Mouse (Mus musculus): ENCODE measurements around the gene Ubl7.

The Ubl7 gene

DNA sequence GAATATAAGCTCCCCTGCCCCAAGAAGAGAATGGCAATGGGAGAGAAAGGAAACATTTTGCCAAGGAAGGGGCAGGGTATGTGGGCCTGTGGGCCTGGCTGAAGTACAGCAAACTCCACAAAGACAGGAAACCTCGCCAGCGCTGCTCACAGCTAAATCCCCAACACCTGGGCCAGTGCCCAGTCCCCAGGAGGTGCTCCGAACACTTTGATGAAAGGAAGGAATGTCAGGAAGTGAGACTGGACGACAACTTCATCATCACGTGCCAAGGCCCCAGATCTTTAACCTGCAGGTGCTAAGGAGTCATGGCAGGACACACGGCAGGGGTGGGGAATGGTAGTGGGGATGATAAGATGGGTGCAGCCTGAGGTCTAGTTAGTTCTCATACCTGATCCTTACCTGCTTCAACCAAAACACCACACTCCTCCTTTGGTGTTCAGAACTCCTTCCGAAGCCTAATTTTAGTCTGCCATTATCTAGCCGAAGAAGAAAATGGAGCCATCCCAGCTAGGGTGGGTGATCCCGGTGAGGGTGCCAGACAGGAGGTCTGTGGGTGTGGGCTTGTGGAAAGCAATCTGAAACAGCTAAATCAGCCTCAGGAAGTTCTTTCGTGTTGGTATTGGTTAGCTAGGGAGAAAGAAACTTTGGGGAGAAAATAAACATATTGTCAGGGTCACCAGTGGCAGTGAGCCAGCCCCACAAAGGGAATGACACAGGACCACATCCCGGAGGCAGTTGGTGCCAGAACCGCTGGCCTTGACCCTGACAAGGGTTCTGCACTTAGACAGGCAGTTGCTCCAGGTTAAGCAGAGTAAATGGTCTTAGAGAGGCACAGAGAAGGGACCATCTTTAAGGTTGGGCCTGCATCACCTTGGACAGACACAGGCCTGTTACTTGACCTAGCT is 54.8 kb downstream of the Ubl7 start:
- DNase-seq (ENCODE audit: extremely low spot score, low read depth, low spot score), result no peak

DNA sequence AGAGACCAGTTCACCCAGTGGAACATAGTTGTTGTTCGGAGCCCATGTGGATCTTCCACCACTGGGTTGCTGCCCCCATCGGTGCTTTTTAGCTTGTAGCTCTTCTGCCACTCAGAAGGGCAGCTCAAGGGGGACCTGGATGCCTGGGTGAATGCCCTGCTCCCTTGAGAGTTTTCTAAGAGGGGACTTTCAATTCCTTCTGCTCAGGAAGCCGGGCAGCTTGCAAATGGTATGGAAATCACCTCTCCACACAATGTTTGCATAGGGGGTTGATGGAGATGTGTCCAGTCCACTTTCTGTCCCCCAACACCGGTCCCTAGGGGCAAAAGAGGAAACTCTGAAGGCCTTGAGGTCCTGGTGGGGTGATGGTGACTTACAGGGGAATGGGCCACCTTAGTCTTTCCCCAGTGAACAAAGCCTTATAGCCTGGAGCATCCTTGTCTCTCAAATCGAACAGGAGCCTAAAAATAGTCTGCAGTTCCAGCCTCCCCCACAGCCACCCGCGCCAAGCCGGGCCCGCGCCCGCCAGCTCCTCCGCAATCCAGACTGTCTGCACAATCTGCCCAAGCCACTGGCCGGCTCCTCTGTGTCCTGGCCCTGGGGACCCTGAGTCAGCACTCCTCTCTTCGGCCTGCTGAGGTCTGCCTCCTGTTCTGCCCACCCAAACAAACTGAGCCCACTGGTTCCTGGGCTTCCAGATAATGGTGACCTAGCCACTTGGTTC is 56.6 kb downstream of the Ubl7 start:
- no peak for DNase-seq (ENCODE audit: extremely low spot score, low read depth, low spot score)

DNA sequence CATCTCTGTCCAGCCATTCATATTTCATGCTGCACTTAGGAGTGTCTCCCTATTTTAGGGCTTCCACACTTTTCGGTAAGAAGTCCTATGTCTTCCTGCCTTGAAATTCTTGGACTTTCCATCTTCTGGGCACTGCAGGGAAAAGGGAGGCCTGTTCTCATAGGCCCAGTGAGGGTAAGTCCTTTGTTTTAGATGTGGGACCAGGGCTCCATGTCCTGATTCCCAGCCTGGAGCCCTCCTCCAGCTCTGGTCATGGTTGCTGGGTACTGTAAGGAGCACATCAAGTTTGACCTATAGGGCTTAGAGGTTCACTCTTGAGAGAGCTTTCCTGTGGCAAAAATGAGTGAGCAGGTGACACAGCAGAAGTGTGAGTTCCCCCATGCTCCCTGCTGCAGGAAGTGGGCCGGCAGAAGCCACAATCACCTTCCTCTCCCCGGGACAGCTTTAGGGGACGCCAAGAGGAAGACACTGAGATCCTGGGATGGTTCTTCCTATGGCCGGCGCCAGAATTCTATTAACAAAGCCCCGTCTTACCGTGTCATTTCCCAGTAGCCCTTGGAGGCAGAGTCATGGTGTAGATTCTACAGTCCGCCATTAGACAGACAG is 57.5 kb downstream of the Ubl7 start:
- no peak for DNase-seq (ENCODE audit: extremely low spot score, low read depth, low spot score)

DNA sequence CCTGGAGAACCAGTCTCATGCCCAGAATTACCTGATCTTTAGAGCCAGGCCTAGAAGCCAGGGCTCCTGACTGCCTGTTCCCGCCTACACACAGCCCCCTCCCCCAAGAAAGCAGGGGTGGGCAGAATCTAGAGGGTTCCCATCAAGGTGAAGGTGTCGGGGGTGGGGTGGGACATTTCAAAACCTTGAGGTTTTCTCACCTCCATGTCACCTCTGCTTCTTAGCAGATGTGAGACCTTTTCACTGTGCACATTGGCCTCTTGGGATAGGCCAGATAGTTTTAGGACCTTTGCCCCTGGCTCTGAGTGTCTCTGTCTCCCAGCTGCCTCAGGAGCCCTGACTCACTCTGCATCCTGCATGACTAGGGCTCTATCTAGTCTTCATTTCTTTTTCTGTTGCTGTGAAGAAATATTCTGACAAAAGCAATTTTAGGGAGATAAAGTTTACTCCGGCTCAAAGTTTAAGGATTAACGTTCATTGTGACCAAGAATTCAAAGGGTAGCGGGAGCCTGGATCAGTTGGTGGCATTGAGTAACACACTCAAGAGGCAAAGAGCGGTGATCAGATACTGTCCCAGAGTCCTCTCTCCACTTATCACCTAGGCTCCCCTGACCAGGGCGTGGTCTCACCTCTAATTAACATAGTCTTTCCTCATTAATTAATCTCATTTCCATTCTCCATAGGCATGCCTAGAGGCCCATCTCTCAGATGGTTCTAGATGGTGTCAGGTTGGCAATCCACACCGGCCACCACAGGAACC is 58.2 kb downstream of the Ubl7 start:
- no peak for DNase-seq (ENCODE audit: extremely low spot score, low read depth, low spot score)

DNA sequence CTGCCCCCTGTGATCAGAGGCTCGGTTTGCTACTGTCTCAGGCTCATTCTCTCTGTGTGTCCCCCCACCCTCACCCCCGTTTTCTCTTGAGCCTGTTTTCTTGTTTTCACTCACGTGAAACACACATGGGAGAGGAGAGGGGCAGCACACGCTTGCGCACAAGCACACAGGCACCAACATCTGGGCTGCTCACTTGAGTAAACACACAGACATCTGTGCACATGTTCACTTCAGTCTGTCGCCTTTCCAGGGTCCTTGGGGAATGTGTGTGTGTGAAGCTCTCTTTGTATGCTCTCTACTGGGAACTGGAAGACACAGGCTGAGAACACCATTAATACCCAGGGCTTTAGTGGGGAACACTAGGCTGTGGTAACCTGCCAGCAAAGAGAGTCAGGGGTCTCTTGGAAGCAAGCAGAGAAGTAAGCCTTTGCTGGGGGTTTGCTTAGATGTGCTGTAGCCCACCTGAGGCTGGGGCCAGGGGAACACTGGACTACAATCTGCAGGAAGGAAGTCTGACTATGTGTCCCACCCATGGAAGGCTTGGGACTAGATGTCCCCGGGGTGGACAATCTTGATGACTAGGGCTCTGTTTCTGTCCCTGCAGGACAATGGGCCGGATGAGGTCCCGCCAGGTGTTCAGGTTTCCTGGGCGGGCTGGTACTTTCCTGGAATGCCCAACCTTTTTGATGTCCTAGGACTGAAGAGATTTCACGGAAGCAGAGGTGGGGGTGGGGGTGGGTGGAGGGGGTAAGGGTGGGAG is 59.1 kb downstream of the Ubl7 start:
- DNase-seq (ENCODE audit: extremely low spot score, low read depth, low spot score), result no peak

DNA sequence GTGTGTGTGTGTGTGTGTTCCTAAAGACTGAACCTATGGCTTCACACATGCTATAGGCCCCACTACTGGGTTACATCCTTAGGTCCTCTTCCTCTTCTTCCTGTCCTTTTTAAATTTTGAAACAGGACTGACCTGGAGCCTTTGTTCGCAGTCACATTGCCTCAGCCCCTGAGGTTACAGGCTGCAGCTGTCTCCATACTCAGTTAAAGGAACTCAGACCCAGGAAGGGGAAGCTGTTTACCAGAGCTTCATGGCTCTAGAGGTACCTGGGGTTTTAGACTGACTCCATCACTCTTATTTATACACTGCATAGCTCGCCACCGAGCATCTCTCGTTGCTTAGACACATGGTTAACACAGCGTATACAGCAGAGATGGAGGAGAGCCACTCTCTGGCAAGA is 60.6 kb downstream of the Ubl7 start:
- DNase-seq (ENCODE audit: extremely low spot score, low read depth, low spot score), result no peak

DNA sequence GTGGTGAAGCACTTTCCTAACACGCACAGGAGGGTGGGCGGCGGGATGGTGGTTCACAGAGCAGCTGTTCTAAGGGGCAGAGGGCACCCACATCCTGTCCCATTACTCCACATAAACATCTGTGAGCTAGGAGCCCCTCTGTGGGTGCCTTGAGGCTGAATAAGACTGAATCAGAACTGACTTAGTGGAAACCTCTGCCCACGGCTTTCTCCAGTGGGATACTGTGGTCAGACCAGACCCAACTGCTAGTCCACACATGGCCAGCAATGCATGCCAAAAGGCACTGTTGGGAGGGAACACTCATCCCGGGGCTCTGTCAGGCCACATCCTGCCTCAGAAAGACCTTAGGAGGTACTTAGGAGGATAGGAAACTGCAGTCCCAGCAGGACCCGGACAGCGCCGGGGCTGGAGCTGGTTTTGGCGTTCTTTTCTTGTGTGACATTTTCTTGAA is 61.4 kb downstream of the Ubl7 start:
- DNase-seq (ENCODE audit: extremely low spot score, low read depth, low spot score), result no peak

DNA sequence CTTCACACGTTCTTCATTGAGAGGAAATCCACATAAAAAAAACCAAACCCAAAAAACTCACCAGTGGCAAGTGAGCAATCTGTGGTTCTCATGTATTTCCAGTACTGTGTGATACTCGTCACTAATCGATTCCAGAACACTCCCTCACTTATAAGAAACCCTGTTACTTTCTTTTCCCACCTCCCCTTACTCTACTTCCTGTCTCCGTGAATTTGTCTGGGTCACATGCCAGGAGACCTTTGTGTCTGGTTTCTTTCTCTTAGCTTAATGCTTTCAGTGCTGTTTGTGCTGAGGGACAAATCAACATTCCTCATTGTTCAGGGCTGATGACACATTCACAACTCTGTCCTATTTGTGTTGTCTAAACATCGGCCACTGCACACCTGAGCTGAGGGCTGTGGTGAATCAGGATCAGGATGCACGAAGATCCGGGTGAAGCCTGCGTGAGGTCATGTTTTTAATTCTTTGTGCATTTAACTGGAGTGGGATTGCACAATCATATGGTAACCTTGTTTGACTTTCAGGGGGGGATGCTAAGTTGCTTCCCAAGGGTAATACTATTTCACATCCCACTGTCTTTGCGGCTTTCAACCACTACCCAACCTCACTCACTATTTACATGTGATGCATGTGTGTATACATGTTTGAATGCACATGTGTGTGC is 62.1 kb downstream of the Ubl7 start:
- peak; percentile 47 for DNase-seq (ENCODE audit: extremely low spot score, low read depth, low spot score)

DNA sequence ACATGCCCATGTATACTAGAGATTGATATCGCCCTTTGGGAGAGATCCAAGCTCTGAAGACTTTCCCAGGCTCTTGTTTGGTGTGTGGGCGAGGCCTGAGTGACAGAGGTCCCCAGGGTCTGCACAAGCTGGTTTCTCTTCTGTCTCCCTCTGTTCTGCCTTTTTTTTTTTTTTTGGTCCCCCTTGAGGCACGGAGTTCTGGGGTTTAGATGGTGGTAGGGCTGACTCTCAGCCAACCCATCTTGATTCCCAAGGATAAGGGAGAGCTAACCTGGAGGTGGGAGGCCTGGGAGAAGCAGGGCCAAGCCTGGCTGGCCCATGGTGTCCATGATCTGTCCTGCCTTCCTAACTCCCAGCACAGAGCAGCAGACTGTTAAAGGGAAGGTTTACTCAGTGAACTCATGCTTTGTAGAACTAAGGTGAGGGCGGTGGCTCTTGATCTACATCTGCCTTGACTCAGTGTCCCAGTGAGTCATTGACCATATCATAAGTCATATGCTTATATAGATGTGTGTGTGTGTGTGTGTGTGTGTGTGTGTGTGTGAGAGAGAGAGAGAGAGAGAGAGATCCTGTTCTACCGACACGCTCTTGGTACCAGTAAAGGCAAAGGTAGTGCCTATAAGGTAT is 62.8 kb downstream of the Ubl7 start:
- no peak for DNase-seq (ENCODE audit: extremely low spot score, low read depth, low spot score)

DNA sequence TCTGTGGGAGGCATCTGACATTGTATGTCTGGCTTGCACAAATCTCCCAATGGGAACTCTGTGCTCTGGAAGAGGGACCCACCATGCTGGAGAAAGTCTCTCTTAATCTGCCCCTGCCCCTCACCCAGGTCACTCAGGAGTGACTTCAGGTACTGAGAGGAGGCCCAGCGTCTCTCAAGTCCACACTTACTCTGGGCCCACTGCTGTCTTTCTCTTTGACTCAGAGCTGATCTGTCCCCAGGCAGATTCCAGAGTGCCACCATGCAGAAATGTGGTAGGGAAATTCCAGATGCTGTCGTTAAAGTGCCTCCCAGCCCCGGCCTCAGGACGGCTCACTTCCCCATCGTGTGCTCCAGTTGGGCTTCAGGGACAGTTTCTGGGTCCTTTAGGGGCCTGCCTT is 63.4 kb downstream of the Ubl7 start:
- DNase-seq (ENCODE audit: extremely low spot score, low read depth, low spot score), result no peak

DNA sequence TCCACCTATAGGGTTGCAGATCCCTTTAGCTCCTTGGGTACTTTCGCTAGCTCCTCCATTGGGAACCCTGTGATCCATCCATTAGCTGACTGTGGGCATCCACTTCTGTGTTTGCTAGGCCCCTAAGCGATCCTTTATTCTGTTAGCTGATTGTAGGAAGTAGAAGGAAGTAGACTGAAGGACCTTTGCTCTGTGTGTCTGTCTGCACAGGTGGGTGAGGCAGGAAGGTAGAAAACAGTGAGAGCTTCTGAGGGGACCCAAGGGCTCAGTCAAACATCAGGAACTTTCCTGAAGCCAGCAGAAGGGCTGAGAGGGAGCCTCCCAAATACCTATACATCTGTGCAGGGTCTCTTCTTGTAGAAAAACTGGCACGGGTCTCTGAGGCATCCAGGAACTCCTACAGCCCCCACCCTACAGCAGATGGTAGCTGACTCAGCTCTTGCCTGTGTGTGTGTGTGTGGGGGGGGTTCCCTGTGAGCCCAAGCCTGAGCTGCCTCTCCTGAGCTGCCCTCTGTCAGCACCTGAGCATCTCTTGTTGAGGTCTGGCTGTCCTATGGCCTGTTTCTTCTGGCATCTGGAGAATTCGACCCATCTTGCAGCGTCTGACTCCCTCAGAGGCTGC is 64.5 kb downstream of the Ubl7 start:
- no peak for DNase-seq (ENCODE audit: extremely low spot score, low read depth, low spot score)

DNA sequence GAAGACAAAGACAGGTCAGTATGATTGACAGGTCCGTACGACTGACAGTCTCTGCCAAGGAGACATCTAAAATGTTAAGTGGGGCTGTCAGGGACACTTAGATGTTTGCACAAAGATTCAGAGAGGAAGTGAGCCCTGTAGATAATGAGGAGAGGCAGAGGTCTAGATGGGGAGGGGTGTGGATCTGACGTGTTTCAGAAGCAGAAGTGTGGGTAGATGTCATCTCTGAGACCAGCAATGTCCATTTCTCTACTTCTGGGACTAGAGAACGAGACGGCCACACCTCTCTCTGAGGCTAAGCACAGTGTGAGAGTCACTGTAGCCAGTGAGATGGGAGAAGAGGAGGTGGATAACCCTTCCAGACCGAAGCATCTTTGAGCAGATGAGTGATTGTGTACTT is 67.2 kb downstream of the Ubl7 start:
- no peak for DNase-seq (ENCODE audit: extremely low spot score, low read depth, low spot score)

DNA sequence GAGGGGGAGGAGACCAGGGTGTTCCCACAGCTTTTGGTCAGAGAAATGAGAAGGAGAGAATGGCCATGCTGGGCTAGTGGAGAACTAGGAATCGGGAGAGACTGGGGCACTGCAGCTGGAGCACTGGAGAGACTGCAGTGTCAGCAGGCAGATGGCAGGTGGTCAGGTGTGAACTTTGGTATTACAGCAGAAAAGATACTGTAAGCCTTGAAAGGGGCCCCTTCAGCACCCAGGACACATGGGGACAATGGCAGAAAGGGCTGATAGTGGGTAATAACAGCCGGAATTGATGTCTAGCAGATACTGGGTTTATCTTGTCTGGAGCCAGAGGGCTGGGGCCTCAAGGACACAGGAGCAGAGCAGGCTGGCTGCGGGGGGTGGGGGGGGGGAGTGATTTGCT is 68.1 kb downstream of the Ubl7 start:
- no peak for DNase-seq (ENCODE audit: extremely low spot score, low read depth, low spot score)
